Mouse (Mus musculus) kidney, adult 2 months (tissue): Measurements from ENCODE around the gene Ccdc142.

Source experiments
- CTCF ChIP-seq: fragments of 200-500 bp; conservative IDR thresholded peaks from 2 replicates; pipeline ENCODE4 v1.5.1; 2011; ENCODE audit warnings: low read depth, mild to moderate bottlenecking, control low read depth, low read length, moderate library complexity, mixed read lengths; ENCODE audit not compliant: insufficient read depth, insufficient read length
- POLR2A ChIP-seq: fragments of 200-500 bp; IDR thresholded peaks from one replicate; pipeline ENCODE4 v1.6.1; 2011; ENCODE audit warnings: low read depth, low read length, control low read depth

GRCm38 (mm10) chr6:83147280-83147679, 45.9 kb downstream of the Ccdc142 start:
- no peak for TF ChIP-seq POLR2A
- no peak for TF ChIP-seq CTCF
